Mouse (Mus musculus) stomach, embryonic 14.5 days (tissue): Measurements from ENCODE around the gene Cdk6. TPM values are rescaled to one million over a fixed set of nuclear protein-coding genes. Genes with fewer than 3 reads are reported as not detected.
"Not testable (repeated sequence)": the region's sequence is repeated elsewhere in the genome, so short reads cannot be mapped to it uniquely, and the experiment has no call there.

Experiments used
- ATAC-seq: fragments of 200-750 bp; cut with Nextera tagmentation; 2 replicates; pipeline ENCODE4 v1.8.0; 2017; ENCODE audit warnings: low read depth, moderate TSS enrichment; ENCODE audit not compliant: insufficient number of reproducible peaks, insufficient read depth, low FRiP score
- H3K27ac ChIP-seq: fragments of 300-500 bp; sonication (generic); 2 replicates; pipeline ENCODE4 v1.5.1; 2014; ENCODE audit warnings: mild to moderate bottlenecking, low read length, moderate library complexity, mixed read lengths
- H3K27me3 ChIP-seq: fragments of 300-500 bp; sonication (generic); 2 replicates; pipeline ENCODE4 v1.6.1; 2014; ENCODE audit warnings: low read length, control low read depth, mixed read lengths; ENCODE audit not compliant: control insufficient read depth, insufficient read depth
- H3K36me3 ChIP-seq: fragments of 300-500 bp; sonication (generic); 2 replicates; pipeline ENCODE4 v1.6.1; 2014; ENCODE audit warnings: mild to moderate bottlenecking, control low read depth, low read length, moderate library complexity, mixed read lengths; ENCODE audit not compliant: control insufficient read depth, insufficient read depth
- H3K4me1 ChIP-seq: fragments of 300-500 bp; sonication (generic); 2 replicates; pipeline ENCODE4 v1.6.1; 2014; ENCODE audit warnings: low read length, control low read depth, mixed read lengths; ENCODE audit not compliant: control insufficient read depth, insufficient read depth
- H3K4me2 ChIP-seq: fragments of 300-500 bp; sonication (generic); replicated peaks from 2 replicates; pipeline ENCODE4 v1.6.1; 2014; ENCODE audit warnings: low read depth, low read length, control low read depth
- H3K4me3 ChIP-seq: fragments of 300-500 bp; sonication (generic); 2 replicates; pipeline ENCODE4 v1.5.1; 2014; ENCODE audit warnings: low read depth, low read length, control low read depth
- H3K9ac ChIP-seq: fragments of 300-500 bp; sonication (generic); replicated peaks from 2 replicates; pipeline ENCODE4 v1.6.1; 2014; ENCODE audit warnings: low read depth, mild to moderate bottlenecking, control low read depth, low read length, moderate library complexity, mixed read lengths
- H3K9me3 ChIP-seq: fragments of 300-500 bp; sonication (generic); 2 replicates; pipeline ENCODE4 v1.6.1; 2016; ENCODE audit warnings: low read depth, low read length, control low read depth; ENCODE audit not compliant: control insufficient read depth
- WGBS: fragments of 180-500 bp; shearing (Covaris S2); extraction: QIAGEN DNeasy Blood & Tissue Kit; methylation state at CpG from one replicate; pipeline ENCODE4 v1.1.7; 2014; 5-methylcytosine and 5-hydroxymethylcytosine counted together
- polyA plus RNA-seq: library from polyadenylated mRNA; unstranded; fragments of >200 nt; fragmentation: Nextera tagmentation; extraction: Ambion mirVana; gene quantifications from 2 replicates; pipeline ENCODE4 v1.2.1, GENCODE M21; 2014

The Cdk6 gene
- polyA plus RNA-seq, 1 experiment from 2014 or later, result 36.8 TPM

- H3K9ac ChIP-seq, H3K27ac ChIP-seq, H3K4me3 ChIP-seq, H3K4me1 ChIP-seq, H3K9me3 ChIP-seq, H3K4me2 ChIP-seq, H3K27me3 ChIP-seq, H3K36me3 ChIP-seq, ATAC-seq: not testable (repeated sequence)
- whole genome bisulfite sequencing, result 82% methylated on average over 9 of the region's 9 CpGs
Measured at GRCm38 (mm10) chr5:3438453-3439003, 97.2 kb downstream of the Cdk6 start.

- H3K9me3 ChIP-seq, H3K4me1 ChIP-seq, H3K4me2 ChIP-seq, H3K36me3 ChIP-seq, H3K9ac ChIP-seq, ATAC-seq, H3K27ac ChIP-seq, H3K4me3 ChIP-seq, H3K27me3 ChIP-seq: not testable (repeated sequence)
- 79% methylated on average over 6 of the region's 6 CpGs for WGBS
Measured at GRCm38 (mm10) chr5:3439386-3439785, 98.1 kb downstream of the Cdk6 start.

GRCm38 (mm10) chr5:3442524-3442923 lies 101.2 kb downstream of the Cdk6 start:
- not testable (repeated sequence) for H3K36me3 ChIP-seq, H3K4me1 ChIP-seq, H3K4me2 ChIP-seq, H3K9ac ChIP-seq, H3K27ac ChIP-seq, H3K9me3 ChIP-seq, H3K27me3 ChIP-seq, ATAC-seq, H3K4me3 ChIP-seq
- WGBS, result 88% methylated on average over 3 of the region's 3 CpGs

- not testable (repeated sequence) for H3K9ac ChIP-seq, H3K9me3 ChIP-seq, H3K4me2 ChIP-seq, H3K4me3 ChIP-seq, H3K36me3 ChIP-seq, H3K27ac ChIP-seq, H3K4me1 ChIP-seq, ATAC-seq, H3K27me3 ChIP-seq
- 46% methylated on average over 9 of the region's 9 CpGs for WGBS
Measured at GRCm38 (mm10) chr5:3451233-3451632, 109.9 kb downstream of the Cdk6 start.

- H3K4me3 ChIP-seq, H3K36me3 ChIP-seq, H3K4me1 ChIP-seq, H3K9me3 ChIP-seq, H3K27ac ChIP-seq, H3K9ac ChIP-seq, H3K27me3 ChIP-seq, H3K4me2 ChIP-seq: not testable (repeated sequence)
- 0 out of 2 replicates have a peak, but pooled peaks have one; percentile 56 for ATAC-seq
- WGBS, result 3% methylated on average over 6 of the region's 6 CpGs
Measured at GRCm38 (mm10) chr5:3453946-3454345, 112.7 kb downstream of the Cdk6 start.

GRCm38 (mm10) chr5:3460907-3461306 lies 119.6 kb downstream of the Cdk6 start:
- Histone ChIP-seq H3K36me3 (no peaks in the 10 kb centered on the region), H3K27ac (no peak overlapping the region), H3K9ac (no peak overlapping the region), H3K4me1 (peaks cover 8% of the 10 kb centered on the region; the same call in 1 of the 2 replicates), H3K4me3 (no peak overlapping the region), H3K9me3 (no peaks in the 10 kb centered on the region), H3K4me2 (no peak overlapping the region), H3K27me3 (no peaks in the 10 kb centered on the region)
- no peak for ATAC-seq
- WGBS, result 63% methylated on average over 9 of the region's 9 CpGs

GRCm38 (mm10) chr5:3461401-3461800 lies 120.1 kb downstream of the Cdk6 start:
- H3K27me3 ChIP-seq, result no peaks in the 10 kb centered on the region

GRCm38 (mm10) chr5:3462897-3463757 lies 121.8 kb downstream of the Cdk6 start:
- Histone ChIP-seq H3K4me2 (no peak overlapping the region), H3K4me1 (peaks cover 8% of the 10 kb centered on the region; the same call in 1 of the 2 replicates), H3K4me3 (no peak overlapping the region), H3K36me3 (no peaks in the 10 kb centered on the region), H3K27me3 (no peaks in the 10 kb centered on the region), H3K9ac (no peak overlapping the region), H3K9me3 (no peaks in the 10 kb centered on the region), H3K27ac (no peak overlapping the region)
- no peak for ATAC-seq
- 44% methylated on average over 11 of the region's 11 CpGs for WGBS

More at GRCm38 (mm10) chr5:3461401-3461800, 120.1 kb downstream of the Cdk6 start:
- Histone ChIP-seq H3K9me3 (no peaks in the 10 kb centered on the region), H3K4me1 (peaks cover 8% of the 10 kb centered on the region; the same call in 1 of the 2 replicates), H3K4me3 (no peak overlapping the region), H3K27ac (no peak overlapping the region), H3K4me2 (no peak overlapping the region), H3K36me3 (no peaks in the 10 kb centered on the region), H3K9ac (no peak overlapping the region)
- WGBS, result 83% methylated on average over 7 of the region's 7 CpGs
- ATAC-seq, result no peak
